Comparison of ENCODE assay signal across 9 mouse cellular contexts in the genomic region with DNA sequence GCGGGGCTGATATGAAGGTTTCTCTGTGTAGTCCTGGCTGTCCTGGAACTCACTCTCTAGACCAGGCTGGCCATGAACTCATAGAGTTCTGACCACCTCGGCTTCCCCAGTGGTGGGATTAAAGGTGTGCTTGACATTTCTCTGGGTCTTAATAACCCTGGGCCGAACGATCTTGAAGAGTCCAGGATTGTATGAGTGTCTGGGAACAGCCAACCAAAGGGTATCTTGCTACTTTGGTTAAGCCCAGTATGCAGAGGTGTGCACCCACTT. TPM values are rescaled to one million over a fixed set of nuclear protein-coding genes. Genes with fewer than 3 reads are reported as not detected.
DNase-seq lines count a peak whose midpoint lies in the region; ATAC-seq and TF ChIP-seq lines count a peak whose summit lies in the region.
"Had no signal": no experiment of that assay in that cellular context is flagged by ENCODE, and none has a peak within 500 bp of the region (broad histone marks: within the 10 kb centered on the region; RNA-seq: fewer than 3 reads in every experiment).

No protein-coding gene starts in this region.

- no peaks in the 10 kb centered on the region for H3K36me3 ChIP-seq in kidney, adult 2 months (ENCODE audit: control insufficient read depth, insufficient read depth, low read length)
- no peaks in the 10 kb centered on the region for H3K36me3 ChIP-seq in embryonic facial prominence, embryonic 12.5 days
- no peaks in the 10 kb centered on the region for H3K36me3 ChIP-seq in hindbrain, embryonic 16.5 days (ENCODE audit: control insufficient read depth, insufficient read depth, low read length)
- H3K36me3 ChIP-seq in midbrain, embryonic 15.5 days (replicated peaks) = no peaks in the 10 kb centered on the region
- H3K36me3 ChIP-seq: G1E had no signal

- WGBS in kidney, adult 2 months = 65% methylated on average over 4 of the region's 4 CpGs
- WGBS in embryonic facial prominence, embryonic 12.5 days = 70% methylated on average over 4 of the region's 4 CpGs
- 75% methylated on average over 4 of the region's 4 CpGs for WGBS in hindbrain, embryonic 16.5 days
- 76% methylated on average over 4 of the region's 4 CpGs for WGBS in midbrain, embryonic 15.5 days

- H3K9me3 ChIP-seq in embryonic facial prominence, embryonic 12.5 days = no peaks in the 10 kb centered on the region
- H3K9me3 ChIP-seq in hindbrain, embryonic 16.5 days (ENCODE audit: control insufficient read depth, low read length) = no peaks in the 10 kb centered on the region
- H3K9me3 ChIP-seq in midbrain, embryonic 15.5 days = no peaks in the 10 kb centered on the region
- H3K9me3 ChIP-seq: G1E had no signal

- H3K27ac ChIP-seq in kidney, adult 2 months (ENCODE audit: insufficient read depth, low read depth, low read length) = peak overlapping the region; percentile 64
- peak overlapping the region; percentile 66 for H3K27ac ChIP-seq in embryonic facial prominence, embryonic 12.5 days
- H3K27ac ChIP-seq in hindbrain, embryonic 16.5 days (ENCODE audit: low read depth, low read length) = peak overlapping the region; percentile 87
- H3K27ac ChIP-seq in midbrain, embryonic 15.5 days = peak overlapping the region; percentile 84; the same call in 1 of the 2 replicates

- no peak for TF ChIP-seq POLR2A in kidney, adult 2 months (IDR thresholded peaks at IDR 0.05; ENCODE audit: low read depth, low read length)

- no peak for ATAC-seq in embryonic facial prominence, embryonic 12.5 days (ENCODE audit: insufficient number of reproducible peaks, insufficient read depth, low FRiP score, low TSS enrichment)
- ATAC-seq in hindbrain, embryonic 16.5 days = no peak
- no peak for ATAC-seq in midbrain, embryonic 15.5 days (replicated peaks)
- ATAC-seq in monocyte, adult 5-6 weeks (replicated peaks; ENCODE audit: insufficient number of reproducible peaks, low FRiP score, low TSS enrichment, poor library complexity, severe bottlenecking) = no peak

- TF ChIP-seq CTCF in kidney, adult 2 months (conservative IDR thresholded peaks at IDR 0.05; ENCODE audit: insufficient read depth, insufficient read length, low read depth, low read length) = no peak

- H3K9ac ChIP-seq in embryonic facial prominence, embryonic 12.5 days = 0 out of 2 replicates have a peak overlapping the region, but pooled peaks have one; percentile 53
- peak overlapping the region; percentile 59 for H3K9ac ChIP-seq in hindbrain, embryonic 16.5 days (ENCODE audit: low read depth, low read length)
- H3K9ac ChIP-seq in midbrain, embryonic 15.5 days = peak overlapping the region; percentile 41; the same call in 1 of the 2 replicates

- H3K4me2 ChIP-seq in embryonic facial prominence, embryonic 12.5 days (replicated peaks) = peak overlapping the region; percentile 50
- peak overlapping the region; percentile 61 for H3K4me2 ChIP-seq in hindbrain, embryonic 16.5 days (ENCODE audit: low read length)
- no peak overlapping the region; the same call in 1 of the 2 replicates for H3K4me2 ChIP-seq in midbrain, embryonic 15.5 days

- peaks cover 12% of the 10 kb centered on the region; the same call in 1 of the 2 replicates for H3K4me1 ChIP-seq in kidney, adult 2 months (ENCODE audit: control insufficient read depth, insufficient read depth, low read length)
- H3K4me1 ChIP-seq in embryonic facial prominence, embryonic 12.5 days = peaks cover 31% of the 10 kb centered on the region
- H3K4me1 ChIP-seq in hindbrain, embryonic 16.5 days (ENCODE audit: control insufficient read depth, insufficient read depth, low read depth, low read length) = peaks cover 23% of the 10 kb centered on the region
- H3K4me1 ChIP-seq in midbrain, embryonic 15.5 days = peaks cover 38% of the 10 kb centered on the region

- H3K4me3 ChIP-seq in kidney, adult 2 months (ENCODE audit: insufficient read depth, low read depth, low read length) = no peak overlapping the region
- H3K4me3 ChIP-seq in embryonic facial prominence, embryonic 12.5 days = 0 out of 2 replicates have a peak overlapping the region, but pooled peaks have one; percentile 13
- peak overlapping the region; percentile 36; the same call in 1 of the 2 replicates for H3K4me3 ChIP-seq in hindbrain, embryonic 16.5 days (ENCODE audit: low read length)
- no peak overlapping the region for H3K4me3 ChIP-seq in midbrain, embryonic 15.5 days

- H3K27me3 ChIP-seq in kidney, adult 2 months (replicated peaks; ENCODE audit: control insufficient read depth, insufficient read depth, low read length) = no peaks in the 10 kb centered on the region
- 0 out of 2 replicates have a peak, but pooled peaks cover 3% of the 10 kb centered on the region for H3K27me3 ChIP-seq in embryonic facial prominence, embryonic 12.5 days
- no peaks in the 10 kb centered on the region for H3K27me3 ChIP-seq in hindbrain, embryonic 16.5 days (replicated peaks; ENCODE audit: control insufficient read depth, insufficient read depth, low read length)
- H3K27me3 ChIP-seq in midbrain, embryonic 15.5 days (replicated peaks) = no peaks in the 10 kb centered on the region

- DNase-seq in kidney, adult 2 months = no peak
- no peak for DNase-seq in kidney, adult 8-10 months
- DNase-seq in Muller cell, postnatal 12 days (ENCODE audit: inconsistent ontology term) = no peak
- DNase-seq in embryo, embryonic 9.5 days (ENCODE audit: extremely low spot score) = no peak

RNA-seq across cellular contexts. Expression of a gene that starts 0.2 kb away (rescaled TPM):
- 14.3 and 17.0 TPM in 2 replicates for polyA plus RNA-seq in kidney, adult 2 months (2012; rRNA removed)
- polyA plus RNA-seq in embryonic facial prominence, embryonic 12.5 days (2016; fragmentation: Nextera tagmentation; extraction: Ambion mirVana) = 21.0 and 22.9 TPM in 2 replicates
- polyA plus RNA-seq in hindbrain, embryonic 16.5 days (2015; fragmentation: Nextera tagmentation; extraction: Ambion mirVana) = 9.9 and 11.6 TPM in 2 replicates
- polyA plus RNA-seq in midbrain, embryonic 15.5 days (2015; fragmentation: Nextera tagmentation; extraction: Ambion mirVana) = 6.6 and 7.5 TPM in 2 replicates
- total RNA-seq in monocyte, adult 5-6 weeks (2017) = 0.67 to 0.87 TPM in 2 of 3 replicates, not detected in the other
- polyA plus RNA-seq: G1E had no signal

RNA-seq across cellular contexts. Expression of a gene that starts 13.1 kb away (rescaled TPM):
- polyA plus RNA-seq in kidney, adult 2 months (2012; rRNA removed) = 0.17 and 0.29 TPM in 2 replicates
- not detected in 2 replicates for polyA plus RNA-seq in embryonic facial prominence, embryonic 12.5 days (2016; fragmentation: Nextera tagmentation; extraction: Ambion mirVana)
- polyA plus RNA-seq in hindbrain, embryonic 16.5 days (2015; fragmentation: Nextera tagmentation; extraction: Ambion mirVana) = 0.95 and 1.1 TPM in 2 replicates
- polyA plus RNA-seq in midbrain, embryonic 15.5 days (2015; fragmentation: Nextera tagmentation; extraction: Ambion mirVana) = 0.31 and 0.56 TPM in 2 replicates
- total RNA-seq in monocyte, adult 5-6 weeks (2017) = 0.10 to 0.29 TPM in 2 of 3 replicates, not detected in the other
- polyA plus RNA-seq: G1E had no signal

RNA-seq across cellular contexts. Expression of a gene that starts 36.3 kb away (rescaled TPM):
- 2.2 and 6.3 TPM in 2 replicates for polyA plus RNA-seq in kidney, adult 2 months (2012; rRNA removed)
- polyA plus RNA-seq in embryonic facial prominence, embryonic 12.5 days (2016; fragmentation: Nextera tagmentation; extraction: Ambion mirVana) = 0.06 and 0.09 TPM in 2 replicates
- 0.26 and 0.37 TPM in 2 replicates for polyA plus RNA-seq in hindbrain, embryonic 16.5 days (2015; fragmentation: Nextera tagmentation; extraction: Ambion mirVana)
- polyA plus RNA-seq in midbrain, embryonic 15.5 days (2015; fragmentation: Nextera tagmentation; extraction: Ambion mirVana) = 0.05 TPM in 1 of 2 replicates, not detected in the other
- 102 to 350 TPM (median 102 TPM) in 3 replicates for total RNA-seq in monocyte, adult 5-6 weeks (2017)
- polyA plus RNA-seq: G1E had no signal

RNA-seq across cellular contexts. Expression of a gene that starts 41.2 kb away (rescaled TPM):
- 32.3 and 117 TPM in 2 replicates for polyA plus RNA-seq in kidney, adult 2 months (2012; rRNA removed)
- polyA plus RNA-seq in embryonic facial prominence, embryonic 12.5 days (2016; fragmentation: Nextera tagmentation; extraction: Ambion mirVana) = 7.6 TPM in 2 replicates
- polyA plus RNA-seq in hindbrain, embryonic 16.5 days (2015; fragmentation: Nextera tagmentation; extraction: Ambion mirVana) = 4.0 and 5.7 TPM in 2 replicates
- 7.4 and 8.4 TPM in 2 replicates for polyA plus RNA-seq in midbrain, embryonic 15.5 days (2015; fragmentation: Nextera tagmentation; extraction: Ambion mirVana)
- 125 to 216 TPM (median 199 TPM) in 3 replicates for total RNA-seq in monocyte, adult 5-6 weeks (2017)

Comparison
In these comparisons a context has a peak if more than half of its experiments do, and no peak if none do; other contexts are left out.
1. H3K4me3 ChIP-seq: peak in embryonic facial prominence, embryonic 12.5 days (single experiment) and hindbrain, embryonic 16.5 days (single experiment); none in kidney, adult 2 months (single experiment) and midbrain, embryonic 15.5 days (single experiment).
2. Peak in every context shown above with its lines, with median percentiles within 50 percentile points of each other: H3K27ac ChIP-seq and H3K9ac ChIP-seq.